Mouse (Mus musculus) bone marrow macrophage, adult 2 months (primary cell): ENCODE measurements around the gene Ola1.

Experiments
- CTCF ChIP-seq: IDR thresholded peaks from 2 replicates; pipeline ENCODE4 v1.5.1; 2012; ENCODE audit warnings: low read depth, mild to moderate bottlenecking, low read length, moderate library complexity
- POLR2A ChIP-seq: IDR thresholded peaks from 2 replicates; pipeline ENCODE4 v1.6.1; 2012; ENCODE audit warnings: mild to moderate bottlenecking, low read depth, low read length, borderline replicate concordance

GRCm38 (mm10) chr2:73248701-73249100, 30.0 kb upstream of the Ola1 start:
- TF ChIP-seq CTCF = no peak
- TF ChIP-seq POLR2A = no peak
